ENCODE assay signal across 13 mouse cellular contexts in genomic region chr7:79522046-79522445, GRCm38 (mm10). TPM values are rescaled to one million over a fixed set of nuclear protein-coding genes. Genes with fewer than 3 reads are reported as not detected.
A peak's percentile ranks its signal among the peaks of the same experiment; 100 is the strongest.
DNase-seq lines count a peak whose midpoint lies in the region; ATAC-seq and TF ChIP-seq lines count a peak whose summit lies in the region.
"Had no signal": no experiment of that assay in that cellular context is flagged by ENCODE, and none has a peak within 500 bp of the region (broad histone marks: within the 10 kb centered on the region; RNA-seq: fewer than 3 reads in every experiment).

No protein-coding gene starts in this region.

- no peak overlapping the region for H3K4me3 ChIP-seq in forebrain, embryonic 11.5 days (ENCODE audit: low read depth, low read length)
- no peak overlapping the region for H3K4me3 ChIP-seq in hindbrain, embryonic 13.5 days
- H3K4me3 ChIP-seq in midbrain, postnatal 0 days (ENCODE audit: low read depth, low read length), result no peak overlapping the region
- H3K4me3 ChIP-seq: heart, adult 2 months; limb, embryonic 13.5 days; stomach, embryonic 15.5 days had no signal

- H3K9me3 ChIP-seq in forebrain, embryonic 11.5 days (ENCODE audit: control insufficient read depth, low read length), result no peaks in the 10 kb centered on the region
- H3K9me3 ChIP-seq in hindbrain, embryonic 13.5 days, result no peaks in the 10 kb centered on the region
- H3K9me3 ChIP-seq in midbrain, postnatal 0 days (ENCODE audit: low read length), result no peaks in the 10 kb centered on the region
- H3K9me3 ChIP-seq: limb, embryonic 13.5 days; stomach, embryonic 15.5 days had no signal

- peak overlapping the region; percentile 99 for H3K27ac ChIP-seq in forebrain, embryonic 11.5 days (ENCODE audit: low read depth, low read length)
- peak overlapping the region; percentile 99 for H3K27ac ChIP-seq in hindbrain, embryonic 13.5 days
- H3K27ac ChIP-seq in midbrain, postnatal 0 days (ENCODE audit: low read depth, low read length), result peak overlapping the region; percentile 70; the same call in 1 of the 2 replicates
- H3K27ac ChIP-seq: heart, adult 2 months; limb, embryonic 13.5 days; stomach, embryonic 15.5 days had no signal

- no peaks in the 10 kb centered on the region; the same call in 1 of the 2 replicates for H3K36me3 ChIP-seq in forebrain, embryonic 11.5 days (ENCODE audit: control insufficient read depth, insufficient read depth, low read length)
- H3K36me3 ChIP-seq in hindbrain, embryonic 13.5 days, result peaks cover 10% of the 10 kb centered on the region; the same call in 1 of the 2 replicates
- H3K36me3 ChIP-seq in midbrain, postnatal 0 days (ENCODE audit: insufficient read depth, low read length), result peaks cover 6% of the 10 kb centered on the region; the same call in 1 of the 2 replicates
- H3K36me3 ChIP-seq: limb, embryonic 13.5 days; stomach, embryonic 15.5 days had no signal

- 0 out of 2 replicates have a peak, but pooled peaks have one; percentile 43 for ATAC-seq in cerebellum, adult (ENCODE audit: insufficient number of reproducible peaks, low FRiP score, low TSS enrichment)
- no peak for ATAC-seq in forebrain, embryonic 11.5 days (replicated peaks; ENCODE audit: low FRiP score)
- no peak for ATAC-seq in hindbrain, embryonic 13.5 days (ENCODE audit: low FRiP score)
- no peak for ATAC-seq in midbrain, postnatal 0 days (ENCODE audit: low FRiP score)
- ATAC-seq: intestine, postnatal 0 days had no signal

- TF ChIP-seq CTCF in midbrain, postnatal 0 days (IDR thresholded peaks at IDR 0.05), result no peak

- peaks cover 2% of the 10 kb centered on the region; the same call in 1 of the 2 replicates for H3K27me3 ChIP-seq in forebrain, embryonic 11.5 days (ENCODE audit: control insufficient read depth, insufficient read depth, low read length)
- 0 out of 2 replicates have a peak, but pooled peaks cover 8% of the 10 kb centered on the region for H3K27me3 ChIP-seq in hindbrain, embryonic 13.5 days
- no peaks in the 10 kb centered on the region for H3K27me3 ChIP-seq in midbrain, postnatal 0 days (ENCODE audit: insufficient read depth, low read length)

- H3K9ac ChIP-seq in forebrain, embryonic 11.5 days (ENCODE audit: low read length), result peak overlapping the region; percentile 41
- H3K9ac ChIP-seq in hindbrain, embryonic 13.5 days, result 0 out of 2 replicates have a peak overlapping the region, but pooled peaks have one; percentile 19
- H3K9ac ChIP-seq in midbrain, postnatal 0 days (replicated peaks; ENCODE audit: low read length, poor library complexity, severe bottlenecking), result no peak overlapping the region
- H3K9ac ChIP-seq: limb, embryonic 13.5 days; stomach, embryonic 15.5 days had no signal

- H3K4me1 ChIP-seq in forebrain, embryonic 11.5 days (replicated peaks; ENCODE audit: control insufficient read depth, insufficient read depth, low read length), result peaks cover 83% of the 10 kb centered on the region
- H3K4me1 ChIP-seq in hindbrain, embryonic 13.5 days (replicated peaks), result peaks cover 98% of the 10 kb centered on the region
- peaks cover 10% of the 10 kb centered on the region; the same call in 1 of the 2 replicates for H3K4me1 ChIP-seq in midbrain, postnatal 0 days (ENCODE audit: insufficient read depth, low read length)

- no peak overlapping the region for H3K4me2 ChIP-seq in forebrain, embryonic 11.5 days (ENCODE audit: low read depth, low read length, severe bottlenecking)
- peak overlapping the region; percentile 10; the same call in 1 of the 2 replicates for H3K4me2 ChIP-seq in hindbrain, embryonic 13.5 days
- no peak overlapping the region for H3K4me2 ChIP-seq in midbrain, postnatal 0 days (ENCODE audit: low read depth, low read length, poor library complexity, severe bottlenecking)
- H3K4me2 ChIP-seq: limb, embryonic 13.5 days; stomach, embryonic 15.5 days had no signal

- DNase-seq in cerebellum, postnatal 25 days, result no peak
- DNase-seq in forebrain, embryonic 11.5 days (ENCODE audit: low spot score), result no peak
- DNase-seq in midbrain, postnatal 0 days (ENCODE audit: low spot score), result peak; percentile 22
- DNase-seq in ovary, postnatal 14 days (ENCODE audit: low spot score), result no peak
- DNase-seq in ovary, postnatal 10 days (ENCODE audit: low spot score), result no peak
- DNase-seq in heart, adult 18-20 months, result no peak
- DNase-seq: heart, adult 2 months; kidney, postnatal 25 days had no signal

- 90% methylated on average over 3 of the region's 3 CpGs for WGBS in forebrain, embryonic 11.5 days
- 74% methylated on average over 3 of the region's 3 CpGs for WGBS in hindbrain, embryonic 13.5 days
- 76% methylated on average over 3 of the region's 3 CpGs for WGBS in midbrain, postnatal 0 days

RNA-seq across cellular contexts. Expression of gene Polg, which starts 55.9 kb away (rescaled TPM):
- polyA plus RNA-seq in forebrain, embryonic 11.5 days (2014; fragmentation: Nextera tagmentation; extraction: Ambion mirVana), result 48.2 and 48.5 TPM in 2 replicates
- 21.9 and 22.5 TPM in 2 replicates for polyA plus RNA-seq in hindbrain, embryonic 13.5 days (2015; fragmentation: Nextera tagmentation; extraction: Ambion mirVana)
- total RNA-seq in midbrain, postnatal 0 days (2014; rRNA removed), result 46.5 and 49.4 TPM in 2 replicates
- 16.9 and 18.6 TPM in 2 replicates for polyA plus RNA-seq in midbrain, postnatal 0 days (2015; fragmentation: Nextera tagmentation; extraction: Ambion mirVana)
- total RNA-seq in heart, adult 18-20 months (2021), result 10 to 100 TPM; 56.1 to 60.0 TPM
